Mouse (Mus musculus) forebrain, embryonic 15.5 days (tissue): ENCODE measurements at regions not wholly inside any gene's neighbourhood (a gene's known extent, or its start where the extent isn't known, plus 50 kb on each side); places are given as distances from the start of the nearest gene placed in this dataset.

Experiments
- ATAC-seq: fragments of 200-750 bp; cut with Nextera tagmentation; replicated peaks from 2 replicates; pipeline ENCODE4 v1.8.0; 2017; ENCODE audit warnings: mild to moderate bottlenecking, moderate TSS enrichment, moderate library complexity
- H3K27ac ChIP-seq: fragments of 300-500 bp; sonication (generic); replicated peaks from 2 replicates; pipeline ENCODE4 v1.5.1; 2015; ENCODE audit warnings: mild to moderate bottlenecking, inconsistent platforms
- H3K27me3 ChIP-seq: fragments of 300-500 bp; sonication (generic); 2 replicates; pipeline ENCODE4 v1.6.1; 2015; ENCODE audit warnings: inconsistent platforms
- H3K36me3 ChIP-seq: fragments of 300-500 bp; sonication (generic); 2 replicates; pipeline ENCODE4 v1.6.1; 2015; ENCODE audit warnings: mild to moderate bottlenecking, inconsistent platforms
- H3K4me1 ChIP-seq: fragments of 300-500 bp; sonication (generic); 2 replicates; pipeline ENCODE4 v1.6.1; 2015; ENCODE audit warnings: inconsistent platforms
- H3K4me2 ChIP-seq: fragments of 300-500 bp; sonication (generic); replicated peaks from 2 replicates; pipeline ENCODE4 v1.6.1; 2015; ENCODE audit warnings: mild to moderate bottlenecking, inconsistent platforms
- H3K4me3 ChIP-seq: fragments of 300-500 bp; sonication (generic); 2 replicates; pipeline ENCODE4 v1.5.1; 2015; ENCODE audit warnings: mild to moderate bottlenecking, inconsistent platforms
- H3K9ac ChIP-seq: fragments of 300-500 bp; sonication (generic); replicated peaks from 2 replicates; pipeline ENCODE4 v1.6.1; 2015; ENCODE audit warnings: mild to moderate bottlenecking, inconsistent platforms
- H3K9me3 ChIP-seq: fragments of 300-500 bp; sonication (generic); 2 replicates; pipeline ENCODE4 v1.6.1; 2016; ENCODE audit warnings: inconsistent platforms
- WGBS: fragments of 180-500 bp; shearing (Covaris S2); methylation state at CpG from one replicate; pipeline ENCODE4 v1.1.7; 2015; ENCODE audit warnings: mixed read lengths; 5-methylcytosine and 5-hydroxymethylcytosine counted together

- H3K4me2 ChIP-seq = peak overlapping the region; percentile 38
- peaks cover 27% of the 10 kb centered on the region for H3K27me3 ChIP-seq
- peak; percentile 84 for ATAC-seq
- H3K9ac ChIP-seq = no peak overlapping the region
- peaks cover 11% of the 10 kb centered on the region for H3K4me1 ChIP-seq
- H3K27ac ChIP-seq = no peak overlapping the region
- 12% methylated on average over 29 of the region's 29 CpGs for WGBS
- no peaks in the 10 kb centered on the region for H3K36me3 ChIP-seq
- H3K9me3 ChIP-seq = no peaks in the 10 kb centered on the region
- H3K4me3 ChIP-seq = peak overlapping the region; percentile 11; the same call in 1 of the 2 replicates
These were observed 70.6 kb upstream of the Irx3 start for GRCm38 (mm10) chr8:91872278-91873115.

GRCm38 (mm10) chr8:91867069-91867468 is 65.2 kb upstream of the Irx3 start:
- no peak overlapping the region for H3K4me2 ChIP-seq
- H3K9ac ChIP-seq = no peak overlapping the region
- H3K27me3 ChIP-seq = peaks cover 28% of the 10 kb centered on the region; the same call in 1 of the 2 replicates
- no peak overlapping the region for H3K4me3 ChIP-seq
- ATAC-seq = 0 out of 2 replicates have a peak, but pooled peaks have one; percentile 38
- H3K36me3 ChIP-seq = no peaks in the 10 kb centered on the region
- peaks cover 15% of the 10 kb centered on the region for H3K4me1 ChIP-seq
- WGBS = 13% methylated on average over 7 of the region's 7 CpGs
- H3K27ac ChIP-seq = no peak overlapping the region
- H3K9me3 ChIP-seq = no peaks in the 10 kb centered on the region

- H3K9ac ChIP-seq = no peak overlapping the region
- H3K4me3 ChIP-seq = no peak overlapping the region
- WGBS = 10% methylated on average over 7 of the region's 7 CpGs
- peaks cover 13% of the 10 kb centered on the region for H3K4me1 ChIP-seq
- peaks cover 32% of the 10 kb centered on the region for H3K27me3 ChIP-seq
- H3K9me3 ChIP-seq = no peaks in the 10 kb centered on the region
- ATAC-seq = no peak
- H3K36me3 ChIP-seq = no peaks in the 10 kb centered on the region
- H3K4me2 ChIP-seq = no peak overlapping the region
- no peak overlapping the region for H3K27ac ChIP-seq
These were observed 64.2 kb upstream of the Irx3 start for GRCm38 (mm10) chr8:91866076-91866475.

GRCm38 (mm10) chr8:91865361-91865760 is 63.5 kb upstream of the Irx3 start:
- Histone ChIP-seq H3K9me3 (no peaks in the 10 kb centered on the region), H3K4me3 (no peak overlapping the region), H3K27me3 (peaks cover 34% of the 10 kb centered on the region), H3K4me1 (peaks cover 13% of the 10 kb centered on the region), H3K9ac (no peak overlapping the region), H3K27ac (no peak overlapping the region), H3K36me3 (no peaks in the 10 kb centered on the region), H3K4me2 (no peak overlapping the region)
- no peak for ATAC-seq
- 9% methylated on average over 10 of the region's 10 CpGs for WGBS

- Histone ChIP-seq H3K27ac (no peak overlapping the region), H3K27me3 (peaks cover 33% of the 10 kb centered on the region), H3K36me3 (no peaks in the 10 kb centered on the region), H3K4me2 (no peak overlapping the region), H3K9ac (no peak overlapping the region), H3K4me1 (peaks cover 13% of the 10 kb centered on the region), H3K4me3 (no peak overlapping the region), H3K9me3 (no peaks in the 10 kb centered on the region)
- no peak for ATAC-seq
- 19% methylated on average over 4 of the region's 4 CpGs for WGBS
These were observed 61.6 kb upstream of the Irx3 start for GRCm38 (mm10) chr8:91863505-91863904.

GRCm38 (mm10) chr8:91855881-91856280 is 54.0 kb upstream of the Irx3 start:
- no peaks in the 10 kb centered on the region for H3K36me3 ChIP-seq
- ATAC-seq = no peak
- H3K27me3 ChIP-seq = 0 out of 2 replicates have a peak, but pooled peaks cover 10% of the 10 kb centered on the region
- no peaks in the 10 kb centered on the region for H3K4me1 ChIP-seq
- H3K9me3 ChIP-seq = no peaks in the 10 kb centered on the region
- H3K9ac ChIP-seq = no peak overlapping the region
- no peak overlapping the region for H3K4me3 ChIP-seq
- no peak overlapping the region for H3K27ac ChIP-seq
- WGBS = 11% methylated on average over 14 of the region's 14 CpGs
- no peak overlapping the region for H3K4me2 ChIP-seq

- no peak for ATAC-seq
- 77% methylated on average over 4 of the region's 4 CpGs for whole genome bisulfite sequencing
- Histone ChIP-seq H3K4me3 (no peak overlapping the region), H3K9me3 (no peaks in the 10 kb centered on the region), H3K4me1 (no peaks in the 10 kb centered on the region), H3K27ac (no peak overlapping the region), H3K36me3 (no peaks in the 10 kb centered on the region), H3K4me2 (no peak overlapping the region), H3K9ac (no peak overlapping the region), H3K27me3 (0 out of 2 replicates have a peak, but pooled peaks cover 3% of the 10 kb centered on the region)
These were observed 52.5 kb upstream of the Irx3 start for GRCm38 (mm10) chr8:91854369-91854768.

GRCm38 (mm10) chr8:91853803-91854202 is 51.9 kb upstream of the Irx3 start:
- H3K36me3 ChIP-seq = no peaks in the 10 kb centered on the region
- 0 out of 2 replicates have a peak, but pooled peaks cover 3% of the 10 kb centered on the region for H3K27me3 ChIP-seq
- H3K4me3 ChIP-seq = no peak overlapping the region
- WGBS = 30% methylated on average over 2 of the region's 2 CpGs
- ATAC-seq = no peak
- H3K4me2 ChIP-seq = no peak overlapping the region
- H3K4me1 ChIP-seq = no peaks in the 10 kb centered on the region
- H3K27ac ChIP-seq = no peak overlapping the region
- H3K9me3 ChIP-seq = no peaks in the 10 kb centered on the region
- no peak overlapping the region for H3K9ac ChIP-seq

GRCm38 (mm10) chr8:91853336-91853735 is 51.5 kb upstream of the Irx3 start:
- H3K36me3 ChIP-seq = no peaks in the 10 kb centered on the region
- H3K4me3 ChIP-seq = no peak overlapping the region
- no peak for ATAC-seq
- no peak overlapping the region for H3K27ac ChIP-seq
- no peak overlapping the region for H3K9ac ChIP-seq
- H3K4me2 ChIP-seq = no peak overlapping the region
- WGBS = 62% methylated on average over 4 of the region's 4 CpGs
- 0 out of 2 replicates have a peak, but pooled peaks cover 3% of the 10 kb centered on the region for H3K27me3 ChIP-seq
- H3K9me3 ChIP-seq = no peaks in the 10 kb centered on the region
- no peaks in the 10 kb centered on the region for H3K4me1 ChIP-seq
